ENCODE assay signal across 23 mouse cellular contexts in the genomic region with DNA sequence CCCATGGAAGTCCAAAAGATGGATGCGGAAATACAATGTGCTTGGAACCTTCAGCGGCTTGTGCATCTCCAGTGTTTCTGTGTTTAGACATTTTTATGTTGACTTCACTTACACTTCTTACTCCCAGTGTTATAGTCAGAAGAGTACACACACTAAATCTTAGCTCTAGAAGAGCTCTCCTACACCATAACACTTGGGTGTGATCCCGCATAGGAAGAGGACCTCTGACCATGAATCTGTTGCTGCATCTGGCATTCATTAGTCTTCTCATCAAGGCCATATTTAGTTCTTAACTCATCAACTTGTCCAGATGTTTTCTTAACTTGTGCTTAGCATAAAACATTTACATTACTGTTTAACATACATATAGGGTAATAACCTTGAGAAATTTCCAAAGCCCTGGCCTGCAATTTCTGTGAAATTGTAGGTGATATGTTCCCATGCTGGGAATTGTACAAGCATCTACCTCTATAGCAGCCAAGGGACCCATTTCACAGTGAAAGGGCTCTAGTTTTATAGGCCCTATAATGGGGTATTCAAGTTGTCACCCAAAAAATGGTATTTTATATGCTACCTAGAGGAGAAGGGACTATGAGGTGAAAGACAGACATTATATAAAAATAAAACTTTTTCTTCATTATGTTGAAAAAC.
"Had no signal": no experiment of that assay in that cellular context is flagged by ENCODE, and none has a peak within 500 bp of the region (broad histone marks: within the 10 kb centered on the region; RNA-seq: fewer than 3 reads in every experiment).

No protein-coding gene starts in this region.

- H3K36me3 ChIP-seq: heart, embryonic 13.5 days; heart, embryonic 15.5 days; hindbrain, embryonic 13.5 days; hindbrain, embryonic 15.5 days; kidney, embryonic 15.5 days; liver, embryonic 13.5 days had no signal

- ATAC-seq: intestine, embryonic 16.5 days had no signal

- H3K4me3 ChIP-seq: heart, adult 2 months; heart, embryonic 13.5 days; heart, embryonic 15.5 days; hindbrain, embryonic 13.5 days; hindbrain, embryonic 15.5 days; kidney, embryonic 15.5 days; liver, embryonic 13.5 days had no signal

- H3K27me3 ChIP-seq: heart, embryonic 13.5 days; heart, embryonic 15.5 days; hindbrain, embryonic 13.5 days; hindbrain, embryonic 15.5 days; kidney, embryonic 15.5 days; liver, embryonic 13.5 days had no signal

- H3K9ac ChIP-seq: heart, embryonic 13.5 days; heart, embryonic 15.5 days; hindbrain, embryonic 13.5 days; hindbrain, embryonic 15.5 days; kidney, embryonic 15.5 days; liver, embryonic 13.5 days had no signal

- H3K4me1 ChIP-seq: heart, embryonic 13.5 days; heart, embryonic 15.5 days; liver, embryonic 13.5 days had no signal

- H3K9me3 ChIP-seq: heart, embryonic 13.5 days; heart, embryonic 15.5 days; hindbrain, embryonic 13.5 days; hindbrain, embryonic 15.5 days; kidney, embryonic 15.5 days; liver, embryonic 13.5 days had no signal

- DNase-seq: gastrocnemius, postnatal 14 days; gastrocnemius, postnatal 36 days; heart, adult 11 months; heart, adult 2 months; heart, postnatal 14 days; heart, postnatal 36 days; kidney, adult 11 months; kidney, adult 2 months; kidney, adult 9 months; kidney, postnatal 14 days; kidney, postnatal 36 days; layer of hippocampus, adult 9-11 months; layer of hippocampus, postnatal 36 days; liver; liver, embryonic 13.5 days had no signal

- H3K4me2 ChIP-seq: heart, embryonic 11.5 days; heart, embryonic 13.5 days; heart, embryonic 15.5 days; hindbrain, embryonic 13.5 days; hindbrain, embryonic 15.5 days; kidney, embryonic 15.5 days; liver, embryonic 11.5 days; liver, embryonic 13.5 days had no signal

- H3K27ac ChIP-seq: heart, adult 2 months; heart, embryonic 13.5 days; heart, embryonic 15.5 days; liver, embryonic 13.5 days had no signal
